Mouse (Mus musculus): ENCODE measurements around the gene Tbc1d24. TPM values are rescaled to one million over a fixed set of nuclear protein-coding genes. Genes with fewer than 3 reads are reported as not detected.

Tbc1d24 gene
- polyA plus RNA-seq (2014; fragmentation: Nextera tagmentation; extraction: Ambion mirVana) = 8.3 and 8.4 TPM in 2 replicates

- Histone ChIP-seq H3K27ac (ENCODE audit: low read depth, low read length) (no peak within 1 kb of the TSS), H3K9me3 (ENCODE audit: control insufficient read depth, low read length) (no peaks in the 10 kb centered on the region), H3K4me1 (replicated peaks; ENCODE audit: control insufficient read depth, insufficient read depth, low read length) (peaks cover 33% of the 10 kb centered on the region), H3K4me2 (ENCODE audit: low read depth, low read length, severe bottlenecking) (peak within 1 kb of the TSS; percentile 95), H3K27me3 (ENCODE audit: control insufficient read depth, insufficient read depth, low read length) (peaks cover 23% of the 10 kb centered on the region), H3K4me3 (ENCODE audit: low read depth, low read length) (peak within 1 kb of the TSS; percentile 62), H3K36me3 (ENCODE audit: control insufficient read depth, insufficient read depth, low read length) (no peaks in the 10 kb centered on the region), H3K9ac (ENCODE audit: low read length) (peak within 1 kb of the TSS; percentile 70)
- WGBS = under 1% methylated on average over 65 of the region's 65 CpGs
- DNase-seq (ENCODE audit: low spot score) = peak; percentile 98
- peak; percentile 80 for ATAC-seq (replicated peaks; ENCODE audit: low FRiP score)
These were observed at the start of gene Tbc1d24 for GRCm38 (mm10) chr17:24205284-24205888. TSS of gene Tbc1d24 (minus strand) at chr17:24205562.

- 96% methylated on average over 2 of the region's 2 CpGs for WGBS
- no peak overlapping the region for H3K9ac ChIP-seq (ENCODE audit: low read length)
- no peaks in the 10 kb centered on the region for H3K27me3 ChIP-seq (ENCODE audit: control insufficient read depth, insufficient read depth, low read length)
- DNase-seq (ENCODE audit: low spot score) (no peak), ATAC-seq (replicated peaks; ENCODE audit: low FRiP score) (no peak)
- H3K36me3 ChIP-seq (ENCODE audit: control insufficient read depth, insufficient read depth, low read length) = peaks cover 13% of the 10 kb centered on the region
- no peaks in the 10 kb centered on the region; the same call in 1 of the 2 replicates for H3K4me1 ChIP-seq (replicated peaks; ENCODE audit: control insufficient read depth, insufficient read depth, low read length)
- peak overlapping the region; percentile 85; the same call in 1 of the 2 replicates for H3K4me3 ChIP-seq (ENCODE audit: low read depth, low read length)
- H3K4me2 ChIP-seq (ENCODE audit: low read depth, low read length, severe bottlenecking) = peak overlapping the region; percentile 70; the same call in 1 of the 2 replicates
- no peaks in the 10 kb centered on the region for H3K9me3 ChIP-seq (ENCODE audit: control insufficient read depth, low read length)
- no peak overlapping the region for H3K27ac ChIP-seq (ENCODE audit: low read depth, low read length)
These were observed 47.0 kb upstream of the Tbc1d24 start for GRCm38 (mm10) chr17:24252329-24252728.

GRCm38 (mm10) chr17:24251320-24252069 lies 46.1 kb upstream of the Tbc1d24 start, which contains the start of gene Ccnf:
TSS of gene Ccnf (minus strand) at chr17:24251484.
- peak within 1 kb of the TSS; percentile 91 for H3K9ac ChIP-seq (ENCODE audit: low read length)
- no peaks in the 10 kb centered on the region; the same call in 1 of the 2 replicates for H3K4me1 ChIP-seq (replicated peaks; ENCODE audit: control insufficient read depth, insufficient read depth, low read length)
- H3K9me3 ChIP-seq (ENCODE audit: control insufficient read depth, low read length) = no peaks in the 10 kb centered on the region
- peak within 1 kb of the TSS; percentile 85 for H3K4me3 ChIP-seq (ENCODE audit: low read depth, low read length)
- peak within 1 kb of the TSS; percentile 82 for H3K27ac ChIP-seq (ENCODE audit: low read depth, low read length)
- peak; percentile 98 for DNase-seq (ENCODE audit: low spot score)
- peak; percentile 100 for ATAC-seq (replicated peaks; ENCODE audit: low FRiP score)
- WGBS = under 1% methylated on average over 48 of the region's 48 CpGs
- H3K4me2 ChIP-seq (ENCODE audit: low read depth, low read length, severe bottlenecking) = peak within 1 kb of the TSS; percentile 70
- H3K36me3 ChIP-seq (ENCODE audit: control insufficient read depth, insufficient read depth, low read length) = peaks cover 14% of the 10 kb centered on the region
- no peaks in the 10 kb centered on the region for H3K27me3 ChIP-seq (ENCODE audit: control insufficient read depth, insufficient read depth, low read length)

GRCm38 (mm10) chr17:24250988-24251319 lies 45.6 kb upstream of the Tbc1d24 start:
- ATAC-seq (replicated peaks; ENCODE audit: low FRiP score) (no peak), DNase-seq (ENCODE audit: low spot score) (no peak)
- WGBS = under 1% methylated on average over 32 of the region's 32 CpGs
- H3K27ac ChIP-seq (ENCODE audit: low read depth, low read length) = peak overlapping the region; percentile 21; the same call in 1 of the 2 replicates
- H3K4me2 ChIP-seq (ENCODE audit: low read depth, low read length, severe bottlenecking) = peak overlapping the region; percentile 70
- no peaks in the 10 kb centered on the region for H3K27me3 ChIP-seq (ENCODE audit: control insufficient read depth, insufficient read depth, low read length)
- H3K9ac ChIP-seq (ENCODE audit: low read length) = peak overlapping the region; percentile 91
- H3K9me3 ChIP-seq (ENCODE audit: control insufficient read depth, low read length) = no peaks in the 10 kb centered on the region
- peaks cover 15% of the 10 kb centered on the region for H3K36me3 ChIP-seq (ENCODE audit: control insufficient read depth, insufficient read depth, low read length)
- peak overlapping the region; percentile 85 for H3K4me3 ChIP-seq (ENCODE audit: low read depth, low read length)
- H3K4me1 ChIP-seq (replicated peaks; ENCODE audit: control insufficient read depth, insufficient read depth, low read length) = no peaks in the 10 kb centered on the region; the same call in 1 of the 2 replicates

- H3K9ac ChIP-seq (ENCODE audit: low read length) = no peak overlapping the region
- H3K4me1 ChIP-seq (replicated peaks; ENCODE audit: control insufficient read depth, insufficient read depth, low read length) = no peaks in the 10 kb centered on the region; the same call in 1 of the 2 replicates
- H3K9me3 ChIP-seq (ENCODE audit: control insufficient read depth, low read length) = peaks cover 5% of the 10 kb centered on the region
- ATAC-seq (replicated peaks; ENCODE audit: low FRiP score) (no peak), DNase-seq (ENCODE audit: low spot score) (no peak)
- peaks cover 32% of the 10 kb centered on the region for H3K36me3 ChIP-seq (ENCODE audit: control insufficient read depth, insufficient read depth, low read length)
- no peak overlapping the region for H3K4me2 ChIP-seq (ENCODE audit: low read depth, low read length, severe bottlenecking)
- H3K4me3 ChIP-seq (ENCODE audit: low read depth, low read length) = no peak overlapping the region
- H3K27ac ChIP-seq (ENCODE audit: low read depth, low read length) = no peak overlapping the region
- H3K27me3 ChIP-seq (ENCODE audit: control insufficient read depth, insufficient read depth, low read length) = no peaks in the 10 kb centered on the region
- 98% methylated on average over 2 of the region's 2 CpGs for WGBS
These were observed 43.3 kb upstream of the Tbc1d24 start for GRCm38 (mm10) chr17:24248641-24249040.

GRCm38 (mm10) chr17:24244061-24244460 lies 38.7 kb upstream of the Tbc1d24 start:
- Histone ChIP-seq H3K4me1 (replicated peaks; ENCODE audit: control insufficient read depth, insufficient read depth, low read length) (no peaks in the 10 kb centered on the region), H3K27me3 (ENCODE audit: control insufficient read depth, insufficient read depth, low read length) (no peaks in the 10 kb centered on the region), H3K4me2 (ENCODE audit: low read depth, low read length, severe bottlenecking) (no peak overlapping the region), H3K9ac (ENCODE audit: low read length) (no peak overlapping the region), H3K27ac (ENCODE audit: low read depth, low read length) (no peak overlapping the region), H3K36me3 (ENCODE audit: control insufficient read depth, insufficient read depth, low read length) (peaks cover 63% of the 10 kb centered on the region), H3K9me3 (ENCODE audit: control insufficient read depth, low read length) (peaks cover 5% of the 10 kb centered on the region), H3K4me3 (ENCODE audit: low read depth, low read length) (no peak overlapping the region)
- DNase-seq (ENCODE audit: low spot score) (no peak), ATAC-seq (replicated peaks; ENCODE audit: low FRiP score) (no peak)
- WGBS = 97% methylated on average over 8 of the region's 8 CpGs

- peaks cover 58% of the 10 kb centered on the region for H3K36me3 ChIP-seq (ENCODE audit: control insufficient read depth, insufficient read depth, low read length)
- H3K27me3 ChIP-seq (ENCODE audit: control insufficient read depth, insufficient read depth, low read length) = no peaks in the 10 kb centered on the region
- DNase-seq (ENCODE audit: low spot score) (no peak), ATAC-seq (replicated peaks; ENCODE audit: low FRiP score) (no peak)
- H3K9ac ChIP-seq (ENCODE audit: low read length) = no peak overlapping the region
- no peaks in the 10 kb centered on the region for H3K4me1 ChIP-seq (replicated peaks; ENCODE audit: control insufficient read depth, insufficient read depth, low read length)
- no peak overlapping the region for H3K4me3 ChIP-seq (ENCODE audit: low read depth, low read length)
- peaks cover 5% of the 10 kb centered on the region for H3K9me3 ChIP-seq (ENCODE audit: control insufficient read depth, low read length)
- no peak overlapping the region for H3K4me2 ChIP-seq (ENCODE audit: low read depth, low read length, severe bottlenecking)
- 86% methylated on average over 4 of the region's 4 CpGs for WGBS
- H3K27ac ChIP-seq (ENCODE audit: low read depth, low read length) = no peak overlapping the region
These were observed 38.1 kb upstream of the Tbc1d24 start for GRCm38 (mm10) chr17:24243311-24243969.

- H3K36me3 ChIP-seq (ENCODE audit: control insufficient read depth, insufficient read depth, low read length) = peaks cover 49% of the 10 kb centered on the region
- 92% methylated on average over 7 of the region's 7 CpGs for WGBS
These were observed 31.6 kb upstream of the Tbc1d24 start for GRCm38 (mm10) chr17:24236921-24237320.

More at GRCm38 (mm10) chr17:24236921-24237320, 31.6 kb upstream of the Tbc1d24 start:
- Histone ChIP-seq H3K4me2 (ENCODE audit: low read depth, low read length, severe bottlenecking) (no peak overlapping the region), H3K9ac (ENCODE audit: low read length) (no peak overlapping the region), H3K4me1 (replicated peaks; ENCODE audit: control insufficient read depth, insufficient read depth, low read length) (no peaks in the 10 kb centered on the region), H3K4me3 (ENCODE audit: low read depth, low read length) (no peak overlapping the region), H3K9me3 (ENCODE audit: control insufficient read depth, low read length) (no peaks in the 10 kb centered on the region), H3K27ac (ENCODE audit: low read depth, low read length) (no peak overlapping the region), H3K27me3 (ENCODE audit: control insufficient read depth, insufficient read depth, low read length) (no peaks in the 10 kb centered on the region)
- DNase-seq (ENCODE audit: low spot score) (no peak), ATAC-seq (replicated peaks; ENCODE audit: low FRiP score) (no peak)

All from forebrain, embryonic 11.5 days (tissue).